15 mouse cellular contexts compared by ENCODE assay signal in the genomic region with DNA sequence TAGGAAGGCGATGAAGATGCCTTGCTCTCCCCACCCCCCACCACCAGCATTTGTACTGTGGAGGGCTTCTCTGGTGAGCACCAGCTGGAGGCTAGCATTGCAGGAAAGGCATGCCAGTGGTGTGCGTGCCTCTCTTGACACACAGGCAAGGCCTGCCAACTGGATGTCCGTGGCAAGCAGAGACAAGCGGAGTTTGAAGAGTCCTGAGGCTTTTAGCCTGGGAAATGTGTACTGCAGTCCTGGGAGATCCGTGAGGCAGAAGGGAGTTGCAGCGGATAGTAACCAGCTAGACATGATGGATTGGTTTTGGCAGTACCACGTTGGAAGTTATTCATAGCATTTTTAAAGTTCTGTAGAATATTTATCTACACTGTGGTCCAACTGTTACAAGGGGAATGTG.
A peak's percentile ranks its signal among the peaks of the same experiment; 100 is the strongest.
DNase-seq lines count a peak whose midpoint lies in the region; ATAC-seq and TF ChIP-seq lines count a peak whose summit lies in the region.
"Had no signal": no experiment of that assay in that cellular context is flagged by ENCODE, and none has a peak within 500 bp of the region (broad histone marks: within the 10 kb centered on the region; RNA-seq: fewer than 3 reads in every experiment).

No protein-coding gene starts in this region.

- no peak for ATAC-seq in embryonic facial prominence, embryonic 14.5 days (ENCODE audit: low read depth)
- no peak for ATAC-seq in lung, embryonic 14.5 days (ENCODE audit: insufficient read depth)
- ATAC-seq in erythroblast, adult 5-6 weeks (replicated peaks; ENCODE audit: low FRiP score, poor library complexity, severe bottlenecking), result no peak
- ATAC-seq: forebrain, embryonic 16.5 days had no signal

- H3K27me3 ChIP-seq in embryonic facial prominence, embryonic 14.5 days (replicated peaks; ENCODE audit: control insufficient read depth, insufficient read depth, low read length), result no peaks in the 10 kb centered on the region
- no peaks in the 10 kb centered on the region for H3K27me3 ChIP-seq in embryonic facial prominence, embryonic 10.5 days (replicated peaks; ENCODE audit: low read depth, poor library complexity, severe bottlenecking)
- no peaks in the 10 kb centered on the region for H3K27me3 ChIP-seq in lung, embryonic 14.5 days (ENCODE audit: insufficient read depth, low read length)
- H3K27me3 ChIP-seq: hindbrain, embryonic 12.5 days; liver, embryonic 13.5 days had no signal

- H3K36me3 ChIP-seq in embryonic facial prominence, embryonic 14.5 days (ENCODE audit: control insufficient read depth, insufficient read depth, low read length), result no peaks in the 10 kb centered on the region
- H3K36me3 ChIP-seq in embryonic facial prominence, embryonic 10.5 days (replicated peaks), result peaks cover 5% of the 10 kb centered on the region; the same call in 1 of the 2 replicates
- H3K36me3 ChIP-seq in lung, embryonic 14.5 days (ENCODE audit: insufficient read depth), result no peaks in the 10 kb centered on the region
- H3K36me3 ChIP-seq: liver, embryonic 13.5 days had no signal

- H3K4me3 ChIP-seq in embryonic facial prominence, embryonic 14.5 days (ENCODE audit: low read depth, low read length), result no peak overlapping the region
- H3K4me3 ChIP-seq in embryonic facial prominence, embryonic 10.5 days, result no peak overlapping the region
- no peak overlapping the region for H3K4me3 ChIP-seq in lung, embryonic 14.5 days (ENCODE audit: low read depth, low read length)
- H3K4me3 ChIP-seq: hindbrain, embryonic 12.5 days; liver, embryonic 13.5 days had no signal

- DNase-seq in embryonic facial prominence, embryonic 14.5 days (ENCODE audit: low spot score), result peak; percentile 50
- DNase-seq in embryonic facial prominence, embryonic 10.5 days (ENCODE audit: low spot score), result no peak
- DNase-seq in lung, embryonic 14.5 days, result peak; percentile 39
- no peak for DNase-seq in lung, adult 18-20 months
- DNase-seq in adipocyte (ENCODE audit: low spot score), result peak; percentile 57
- DNase-seq in gonadal fat pad, adult 2 months (ENCODE audit: low read depth), result peak; percentile 34
- no peak for DNase-seq in spleen, postnatal 10 days (ENCODE audit: low spot score in 2 of 2)
- DNase-seq: cerebellum, adult 11-12 months; gastrocnemius, postnatal 14 days; kidney, adult 9 months; liver, embryonic 13.5 days; right cerebral cortex, postnatal 25 days had no signal

- 67% methylated on average over 7 of the region's 7 CpGs for WGBS in embryonic facial prominence, embryonic 14.5 days
- 81% methylated on average over 7 of the region's 7 CpGs for WGBS in embryonic facial prominence, embryonic 10.5 days
- 45% methylated on average over 7 of the region's 7 CpGs for WGBS in lung, embryonic 14.5 days

- H3K9me3 ChIP-seq in embryonic facial prominence, embryonic 14.5 days (ENCODE audit: control insufficient read depth, low read length), result no peaks in the 10 kb centered on the region
- peaks cover 6% of the 10 kb centered on the region; the same call in 1 of the 2 replicates for H3K9me3 ChIP-seq in embryonic facial prominence, embryonic 10.5 days
- peaks cover 4% of the 10 kb centered on the region; the same call in 1 of the 2 replicates for H3K9me3 ChIP-seq in lung, embryonic 14.5 days (ENCODE audit: low read depth, low read length)
- H3K9me3 ChIP-seq: liver, embryonic 13.5 days had no signal

- no peak overlapping the region for H3K27ac ChIP-seq in embryonic facial prominence, embryonic 14.5 days (replicated peaks; ENCODE audit: low read depth, low read length)
- no peak overlapping the region for H3K27ac ChIP-seq in embryonic facial prominence, embryonic 10.5 days (replicated peaks)
- H3K27ac ChIP-seq in lung, embryonic 14.5 days (ENCODE audit: low read depth), result no peak overlapping the region; the same call in 1 of the 2 replicates
- H3K27ac ChIP-seq: hindbrain, embryonic 12.5 days; liver, embryonic 13.5 days had no signal

- peaks cover 10% of the 10 kb centered on the region; the same call in 1 of the 2 replicates for H3K4me1 ChIP-seq in embryonic facial prominence, embryonic 14.5 days (ENCODE audit: control insufficient read depth, insufficient read depth, low read length)
- peaks cover 20% of the 10 kb centered on the region for H3K4me1 ChIP-seq in embryonic facial prominence, embryonic 10.5 days
- H3K4me1 ChIP-seq in lung, embryonic 14.5 days (ENCODE audit: insufficient read depth), result peaks cover 6% of the 10 kb centered on the region; the same call in 1 of the 2 replicates

- no peak for TF ChIP-seq CTCF in lung, embryonic 14.5 days (IDR thresholded peaks at IDR 0.05; ENCODE audit: low read depth)

- no peak overlapping the region for H3K9ac ChIP-seq in embryonic facial prominence, embryonic 14.5 days (ENCODE audit: low read depth, low read length)
- no peak overlapping the region for H3K9ac ChIP-seq in lung, embryonic 14.5 days
- H3K9ac ChIP-seq: hindbrain, embryonic 12.5 days; liver, embryonic 13.5 days had no signal

- no peak overlapping the region for H3K4me2 ChIP-seq in embryonic facial prominence, embryonic 14.5 days (ENCODE audit: low read depth, low read length)
- H3K4me2 ChIP-seq in lung, embryonic 14.5 days, result no peak overlapping the region
- H3K4me2 ChIP-seq: hindbrain, embryonic 12.5 days; liver, embryonic 13.5 days had no signal

Comparison
In these comparisons a context has a peak if more than half of its experiments do, and no peak if none do; other contexts are left out.
1. DNase-seq: peak in embryonic facial prominence, embryonic 14.5 days (single experiment), lung, embryonic 14.5 days (single experiment), adipocyte (single experiment) and gonadal fat pad, adult 2 months (single experiment); none in embryonic facial prominence, embryonic 10.5 days (single experiment), lung, adult 18-20 months (0 of 2) and spleen, postnatal 10 days (0 of 2).